Mouse (Mus musculus) lung, postnatal 4 days (tissue): ENCODE measurements around the gene Gm10600.
"Not testable (repeated sequence)": the region's sequence is repeated elsewhere in the genome, so short reads cannot be mapped to it uniquely, and the experiment has no call there.

ENCODE experiments used
- DNase-seq, 2 experiments: peaks; one replicate each; pipeline ENCODE4 v3.0.0; 2021

Gene Gm10600

GRCm38 (mm10) chr4:42240339-42240738 is at the start of gene Gm10600:
Gm10600 (plus strand) TSS chr4:42240639.
- not testable (repeated sequence) for DNase-seq

- DNase-seq = not testable (repeated sequence)
Observed at GRCm38 (mm10) chr4:42255467-42255866, 15.0 kb downstream of the Gm10600 start, which contains the start of gene Ccl21b. Ccl21b (plus strand) TSS chr4:42255767.
